ENCODE assay signal across 26 mouse cellular contexts in genomic region chr17:43420381-43420780, GRCm38 (mm10).
DNase-seq lines count a peak whose midpoint lies in the region; ATAC-seq lines count a peak whose summit lies in the region.
"Had no signal": no experiment of that assay in that cellular context is flagged by ENCODE, and none has a peak within 500 bp of the region (broad histone marks: within the 10 kb centered on the region; RNA-seq: fewer than 3 reads in every experiment).

No protein-coding gene starts in this region.

- no peaks in the 10 kb centered on the region; the same call in 1 of the 2 replicates for H3K36me3 ChIP-seq in heart, embryonic 12.5 days
- no peaks in the 10 kb centered on the region for H3K36me3 ChIP-seq in lung, embryonic 15.5 days
- no peaks in the 10 kb centered on the region for H3K36me3 ChIP-seq in forebrain, embryonic 16.5 days (ENCODE audit: control insufficient read depth, insufficient read depth)
- H3K36me3 ChIP-seq: embryonic facial prominence, embryonic 10.5 days; embryonic facial prominence, embryonic 15.5 days; heart, embryonic 10.5 days; limb, embryonic 12.5 days; liver, embryonic 15.5 days had no signal

- no peak overlapping the region for H3K4me2 ChIP-seq in heart, embryonic 12.5 days
- H3K4me2 ChIP-seq in lung, embryonic 15.5 days: no peak overlapping the region
- no peak overlapping the region for H3K4me2 ChIP-seq in forebrain, embryonic 16.5 days (ENCODE audit: low read length)
- H3K4me2 ChIP-seq: embryonic facial prominence, embryonic 15.5 days; forebrain, embryonic 13.5 days; hindbrain, embryonic 14.5 days; limb, embryonic 12.5 days; liver, embryonic 15.5 days had no signal

- H3K9ac ChIP-seq in heart, embryonic 12.5 days: no peak overlapping the region
- H3K9ac ChIP-seq in lung, embryonic 15.5 days: no peak overlapping the region
- H3K9ac ChIP-seq in forebrain, embryonic 16.5 days (replicated peaks; ENCODE audit: low read depth, low read length): no peak overlapping the region
- H3K9ac ChIP-seq: embryonic facial prominence, embryonic 15.5 days; forebrain, embryonic 13.5 days; hindbrain, embryonic 14.5 days; limb, embryonic 12.5 days; liver, embryonic 15.5 days had no signal

- WGBS in heart, embryonic 12.5 days: 63% methylated on average over 3 of the region's 3 CpGs
- 67% methylated on average over 3 of the region's 3 CpGs for WGBS in lung, embryonic 15.5 days
- 77% methylated on average over 3 of the region's 3 CpGs for WGBS in forebrain, embryonic 16.5 days

- 0 out of 2 replicates have a peak, but pooled peaks have one; percentile 30 for ATAC-seq in heart, embryonic 12.5 days (ENCODE audit: insufficient number of reproducible peaks, low FRiP score)
- no peak for ATAC-seq in lung, embryonic 15.5 days (ENCODE audit: borderline replicate concordance, extremely low read depth, low FRiP score, low TSS enrichment)
- no peak for ATAC-seq in forebrain, embryonic 16.5 days
- ATAC-seq: activated CD4-positive, CD25-positive, alpha-beta regulatory T cell, adult 4 months; forebrain, embryonic 13.5 days; intestine, postnatal 0 days had no signal

- intact Hi-C loops in heart, postnatal 10 days (cut with DNase I): no loop called here

- no peak overlapping the region for H3K27ac ChIP-seq in heart, embryonic 12.5 days (ENCODE audit: poor library complexity, severe bottlenecking)
- peak overlapping the region; percentile 31 for H3K27ac ChIP-seq in brown adipose tissue, adult 24 weeks (replicated peaks; ENCODE audit: low read depth, low read length)
- peak overlapping the region; percentile 35 for H3K27ac ChIP-seq in lung, embryonic 15.5 days
- no peak overlapping the region for H3K27ac ChIP-seq in forebrain, embryonic 16.5 days (ENCODE audit: low read length)
- H3K27ac ChIP-seq: embryonic facial prominence, embryonic 10.5 days; embryonic facial prominence, embryonic 15.5 days; forebrain, embryonic 13.5 days; heart, embryonic 10.5 days; hindbrain, embryonic 14.5 days; layer of hippocampus, adult 2 months; left cerebral cortex, adult 2 months; limb, embryonic 12.5 days; liver, embryonic 15.5 days had no signal

- DNase-seq in heart, postnatal 10 days: no peak
- peak; percentile 80 for DNase-seq in lung, postnatal 25 days (ENCODE audit: low spot score)
- DNase-seq in yolk sac, embryonic 10.5 days (ENCODE audit: low spot score): no peak
- DNase-seq: adrenal gland, adult 2 months; cerebellum, adult 8-10 months; cerebellum, postnatal 25 days; gastrocnemius, postnatal 36 days; kidney, postnatal 25 days; midbrain, embryonic 14.5 days; thymus, postnatal 14 days had no signal

- 0 out of 2 replicates have a peak, but pooled peaks cover 8% of the 10 kb centered on the region for H3K4me1 ChIP-seq in heart, embryonic 12.5 days (replicated peaks)
- H3K4me1 ChIP-seq in brown adipose tissue, adult 24 weeks (ENCODE audit: control insufficient read depth, insufficient read depth, insufficient read length, low read length): peaks cover 9% of the 10 kb centered on the region
- H3K4me1 ChIP-seq in lung, embryonic 15.5 days: peaks cover 9% of the 10 kb centered on the region; the same call in 1 of the 2 replicates
- no peaks in the 10 kb centered on the region for H3K4me1 ChIP-seq in forebrain, embryonic 16.5 days (replicated peaks; ENCODE audit: control insufficient read depth, insufficient read depth, low read length)
- H3K4me1 ChIP-seq: embryonic facial prominence, embryonic 10.5 days; embryonic facial prominence, embryonic 15.5 days; forebrain, embryonic 13.5 days; limb, embryonic 12.5 days; liver, embryonic 15.5 days had no signal

- H3K9me3 ChIP-seq in heart, embryonic 12.5 days (replicated peaks): no peaks in the 10 kb centered on the region
- no peaks in the 10 kb centered on the region for H3K9me3 ChIP-seq in lung, embryonic 15.5 days
- no peaks in the 10 kb centered on the region for H3K9me3 ChIP-seq in forebrain, embryonic 16.5 days (ENCODE audit: control insufficient read depth, low read length)
- H3K9me3 ChIP-seq: embryonic facial prominence, embryonic 10.5 days; embryonic facial prominence, embryonic 15.5 days; forebrain, embryonic 13.5 days; heart, embryonic 10.5 days; limb, embryonic 12.5 days; liver, embryonic 15.5 days had no signal

- H3K4me3 ChIP-seq in heart, embryonic 12.5 days: no peak overlapping the region
- no peak overlapping the region for H3K4me3 ChIP-seq in brown adipose tissue, adult 24 weeks (ENCODE audit: insufficient read depth, low read depth, low read length)
- H3K4me3 ChIP-seq in lung, embryonic 15.5 days: no peak overlapping the region
- H3K4me3 ChIP-seq in forebrain, embryonic 16.5 days (replicated peaks; ENCODE audit: low read length): no peak overlapping the region
- H3K4me3 ChIP-seq: embryonic facial prominence, embryonic 10.5 days; embryonic facial prominence, embryonic 15.5 days; forebrain, embryonic 13.5 days; heart, embryonic 10.5 days; layer of hippocampus, adult 2 months; left cerebral cortex, adult 2 months; limb, embryonic 12.5 days; liver, embryonic 15.5 days had no signal

- no peaks in the 10 kb centered on the region for H3K27me3 ChIP-seq in heart, embryonic 12.5 days (replicated peaks)
- H3K27me3 ChIP-seq in lung, embryonic 15.5 days: no peaks in the 10 kb centered on the region
- H3K27me3 ChIP-seq in forebrain, embryonic 16.5 days (replicated peaks; ENCODE audit: control insufficient read depth, insufficient read depth, low read length): no peaks in the 10 kb centered on the region
- H3K27me3 ChIP-seq: CH12.LX; embryonic facial prominence, embryonic 15.5 days; forebrain, embryonic 13.5 days; limb, embryonic 12.5 days; liver, embryonic 15.5 days had no signal

Comparison
In these comparisons a context has a peak if more than half of its experiments do, and no peak if none do; other contexts are left out.
1. H3K27ac ChIP-seq: peak in brown adipose tissue, adult 24 weeks (single experiment) and lung, embryonic 15.5 days (single experiment); none in heart, embryonic 12.5 days (single experiment) and forebrain, embryonic 16.5 days (single experiment).